Mouse (Mus musculus): ENCODE results near the gene Cyp2c54.
"Not testable (repeated sequence)": the region's sequence is repeated elsewhere in the genome, so short reads cannot be mapped to it uniquely, and the experiment has no call there.

The Cyp2c54 gene

DNA sequence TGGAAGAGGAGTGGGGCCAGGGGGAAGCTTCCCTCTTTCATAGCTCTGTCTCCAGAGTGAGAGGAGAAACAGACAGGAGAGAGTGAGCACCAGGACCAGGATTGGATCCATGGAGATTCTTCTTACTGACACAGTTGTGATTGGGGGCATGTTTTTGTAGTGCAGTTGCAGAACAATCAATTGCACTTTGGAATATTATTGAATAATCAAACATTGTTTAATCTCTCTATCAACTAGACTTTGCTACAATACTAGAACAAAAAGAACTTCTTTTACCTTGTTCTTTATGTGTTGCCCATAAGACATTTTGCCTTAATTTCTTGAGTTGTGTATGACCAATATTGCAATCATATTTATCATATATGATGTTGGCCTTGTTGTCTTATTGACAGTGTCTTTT is at the start of gene Cyp2c54:
Cyp2c54 (minus strand) TSS at position 127 of the 400 bp plus-strand sequence.
- no peak for DNase-seq (ENCODE audit: low read depth, low spot score)

DNA sequence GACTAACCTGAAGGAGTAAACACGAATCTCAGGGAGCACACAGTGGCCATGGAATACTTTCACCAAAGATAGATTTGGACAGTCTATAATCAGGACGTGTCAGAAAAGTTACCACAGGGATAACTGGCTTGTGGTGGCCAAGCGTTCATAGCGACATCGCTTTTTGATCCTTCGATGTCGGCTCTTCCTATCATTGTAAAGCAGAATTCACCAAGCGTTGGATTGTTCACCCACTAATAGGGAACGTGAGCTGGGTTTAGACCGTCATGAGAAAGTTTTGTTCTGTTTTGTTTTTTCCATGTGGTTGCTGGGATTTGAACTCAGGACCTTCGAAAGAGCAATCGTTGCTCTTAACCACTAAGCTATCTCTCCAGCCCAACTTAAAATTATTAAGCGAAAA is 46.0 kb upstream of the Cyp2c54 start:
- DNase-seq (ENCODE audit: low read depth, low spot score), result not testable (repeated sequence)

DNA sequence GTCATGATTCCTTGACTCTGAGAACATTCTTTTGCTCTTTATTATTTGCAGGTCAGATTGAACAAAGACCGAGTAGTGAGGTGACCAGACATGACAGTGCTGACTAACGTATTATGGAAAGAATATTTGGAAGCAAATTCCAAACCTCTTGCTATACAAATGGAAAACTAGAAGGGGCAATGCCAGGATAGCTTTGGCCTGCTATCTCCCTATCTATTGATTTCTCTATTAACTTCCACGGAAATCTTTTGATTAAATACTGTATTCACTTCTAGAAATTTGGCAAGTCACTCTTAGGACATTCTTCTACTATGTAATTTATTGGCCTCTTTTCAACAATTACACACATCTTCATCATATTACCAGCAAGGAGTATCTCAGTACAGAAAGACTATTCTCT is 17.5 kb upstream of the Cyp2c54 start:
- no peak for DNase-seq (ENCODE audit: low read depth, low spot score)

DNA sequence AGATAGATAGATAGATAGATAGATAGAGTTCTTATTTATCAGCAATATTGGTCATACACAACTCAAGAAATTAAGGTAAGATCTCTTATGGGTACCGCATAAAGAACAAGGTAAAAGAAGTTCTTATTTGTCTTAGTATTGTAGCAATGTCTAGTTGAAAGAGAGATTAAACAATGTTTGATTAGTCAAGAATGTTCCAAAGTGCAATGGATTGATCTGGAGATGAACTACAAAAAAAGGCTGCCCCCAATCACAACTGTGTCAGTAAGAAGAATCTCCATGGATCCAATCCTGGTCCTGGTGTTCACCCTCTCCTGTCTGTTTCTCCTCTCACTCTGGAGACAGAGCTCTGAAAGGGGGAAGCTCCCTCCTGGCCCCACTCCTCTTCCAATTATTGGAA is 15.8 kb upstream of the Cyp2c54 start, which contains the start of gene Cyp2c50:
Cyp2c50 (plus strand) TSS at position 268 of the 400 bp plus-strand sequence.
- DNase-seq (ENCODE audit: low read depth, low spot score), result not testable (repeated sequence)

DNA sequence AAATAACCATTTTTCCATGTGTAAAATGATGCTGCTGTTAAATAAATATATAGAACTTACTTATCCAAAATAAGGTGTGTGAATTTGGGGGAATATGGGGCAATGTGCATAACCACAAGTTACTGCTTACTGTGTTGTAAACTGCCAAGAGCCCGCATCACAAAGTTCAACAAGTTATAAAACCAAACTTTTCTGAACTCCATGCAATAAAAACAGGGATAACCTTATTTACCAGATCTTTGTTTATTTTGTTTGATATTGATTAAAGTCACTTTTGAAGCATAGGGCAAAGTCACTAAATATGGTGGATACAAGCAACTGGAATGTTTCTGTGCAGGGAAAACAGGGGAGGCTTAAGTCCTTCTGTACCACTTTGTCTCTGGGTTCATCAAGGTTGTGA is 14.8 kb upstream of the Cyp2c54 start:
- DNase-seq (ENCODE audit: low read depth, low spot score), result no peak

DNA sequence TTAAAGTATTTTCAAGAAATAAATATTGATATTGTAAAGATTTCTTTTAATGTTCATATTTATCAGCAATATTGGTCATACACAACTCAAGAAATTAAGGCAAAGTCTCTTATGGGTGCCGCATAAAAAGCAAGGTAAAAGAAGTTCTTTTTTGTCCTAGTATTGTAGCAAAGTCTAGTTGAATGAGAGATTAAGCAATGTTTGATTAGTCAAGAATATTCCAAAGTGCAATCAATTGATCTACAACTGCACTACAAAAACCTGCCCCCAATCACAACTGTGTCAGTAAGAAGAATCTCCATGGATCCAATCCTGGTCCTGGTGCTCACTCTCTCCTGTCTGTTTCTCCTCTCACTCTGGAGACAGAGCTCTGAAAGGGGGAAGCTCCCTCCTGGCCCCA is 81.5 kb downstream of the Cyp2c54 start, which contains the start of gene Cyp2c37:
Cyp2c37 (plus strand) TSS at position 285 of the 400 bp plus-strand sequence.
- DNase-seq (ENCODE audit: low read depth, low spot score), result not testable (repeated sequence)

DNA sequence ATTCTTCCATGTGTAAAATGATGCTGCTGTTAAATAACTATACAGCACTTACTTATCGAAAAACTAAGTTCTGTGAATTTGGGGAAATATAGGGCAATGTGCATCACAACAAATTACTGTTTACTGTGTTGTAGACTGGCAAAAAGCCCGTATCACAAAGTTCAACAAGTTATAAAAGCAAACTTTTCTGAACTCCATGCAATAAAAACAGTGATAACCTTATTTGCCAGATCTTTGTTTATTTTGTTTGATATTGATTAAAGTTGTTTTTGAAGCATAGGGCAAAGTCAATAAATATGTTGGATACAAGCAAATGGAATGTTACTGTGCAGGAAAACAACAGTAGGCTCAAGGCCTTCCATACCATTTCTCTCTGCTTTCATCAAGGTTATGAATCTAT is 84.2 kb downstream of the Cyp2c54 start:
- DNase-seq (ENCODE audit: low read depth, low spot score), result no peak
